Mouse (Mus musculus): Measurements from ENCODE around the gene BC030499. TPM values are rescaled to one million over a fixed set of nuclear protein-coding genes. Genes with fewer than 3 reads are reported as not detected.

Gene BC030499
- polyA plus RNA-seq (2015; fragmentation: Nextera tagmentation; extraction: Ambion mirVana): 0.10 and 0.25 TPM in 2 replicates

GRCm38 (mm10) chr11:78290654-78291053 lies at the start of gene BC030499:
Gene BC030499 (plus strand): TSS chr11:78290841.
- 90% methylated on average over 4 of the region's 4 CpGs for WGBS
- Histone ChIP-seq H3K4me2 (no peak within 1 kb of the TSS), H3K9ac (no peak within 1 kb of the TSS), H3K9me3 (no peaks in the 10 kb centered on the region), H3K4me1 (no peaks in the 10 kb centered on the region), H3K27ac (no peak within 1 kb of the TSS), H3K27me3 (no peaks in the 10 kb centered on the region), H3K4me3 (no peak within 1 kb of the TSS), H3K36me3 (peaks cover 48% of the 10 kb centered on the region)
- ATAC-seq (ENCODE audit: borderline replicate concordance, extremely low read depth, low FRiP score, low TSS enrichment): no peak

- peak overlapping the region; percentile 90 for H3K4me3 ChIP-seq
- ATAC-seq (ENCODE audit: borderline replicate concordance, extremely low read depth, low FRiP score, low TSS enrichment): 0 out of 2 replicates have a peak, but pooled peaks have one; percentile 12
- H3K9me3 ChIP-seq: no peaks in the 10 kb centered on the region
- H3K9ac ChIP-seq: peak overlapping the region; percentile 90
- no peaks in the 10 kb centered on the region for H3K27me3 ChIP-seq
- under 1% methylated on average over 19 of the region's 19 CpGs for WGBS
- peak overlapping the region; percentile 97 for H3K27ac ChIP-seq
- peaks cover 7% of the 10 kb centered on the region; the same call in 1 of the 2 replicates for H3K36me3 ChIP-seq
- peaks cover 33% of the 10 kb centered on the region for H3K4me1 ChIP-seq
- H3K4me2 ChIP-seq: peak overlapping the region; percentile 69
Measured at GRCm38 (mm10) chr11:78245261-78245626, 45.4 kb upstream of the BC030499 start.

- H3K9ac ChIP-seq: peak within 1 kb of the TSS; percentile 90
- H3K4me1 ChIP-seq: peaks cover 33% of the 10 kb centered on the region
- peaks cover 3% of the 10 kb centered on the region; the same call in 1 of the 2 replicates for H3K36me3 ChIP-seq
- H3K27me3 ChIP-seq: no peaks in the 10 kb centered on the region
- H3K27ac ChIP-seq: peak within 1 kb of the TSS; percentile 97
- H3K4me2 ChIP-seq: peak within 1 kb of the TSS; percentile 69
- WGBS: under 1% methylated on average over 50 of the region's 50 CpGs
- peak; percentile 93 for ATAC-seq (ENCODE audit: borderline replicate concordance, extremely low read depth, low FRiP score, low TSS enrichment)
- peak within 1 kb of the TSS; percentile 90 for H3K4me3 ChIP-seq
- no peaks in the 10 kb centered on the region for H3K9me3 ChIP-seq
Measured at GRCm38 (mm10) chr11:78245627-78246317, 44.9 kb upstream of the BC030499 start, which contains the start of the genes Sdf2 and Supt6. Gene Sdf2 (plus strand): TSS chr11:78245746. Gene Supt6 (minus strand): TSS chr11:78245987.

- Histone ChIP-seq H3K27ac (peak overlapping the region; percentile 97), H3K4me2 (peak overlapping the region; percentile 69), H3K9ac (peak overlapping the region; percentile 90), H3K36me3 (peaks cover 8% of the 10 kb centered on the region), H3K4me1 (peaks cover 33% of the 10 kb centered on the region), H3K27me3 (no peaks in the 10 kb centered on the region), H3K4me3 (peak overlapping the region; percentile 90), H3K9me3 (no peaks in the 10 kb centered on the region)
- WGBS: 19% methylated on average over 7 of the region's 7 CpGs
- ATAC-seq (ENCODE audit: borderline replicate concordance, extremely low read depth, low FRiP score, low TSS enrichment): no peak
Measured at GRCm38 (mm10) chr11:78246318-78247011, 44.2 kb upstream of the BC030499 start.

GRCm38 (mm10) chr11:78247012-78247348 lies 43.7 kb upstream of the BC030499 start:
- H3K27ac ChIP-seq: peak overlapping the region; percentile 97

DNA sequence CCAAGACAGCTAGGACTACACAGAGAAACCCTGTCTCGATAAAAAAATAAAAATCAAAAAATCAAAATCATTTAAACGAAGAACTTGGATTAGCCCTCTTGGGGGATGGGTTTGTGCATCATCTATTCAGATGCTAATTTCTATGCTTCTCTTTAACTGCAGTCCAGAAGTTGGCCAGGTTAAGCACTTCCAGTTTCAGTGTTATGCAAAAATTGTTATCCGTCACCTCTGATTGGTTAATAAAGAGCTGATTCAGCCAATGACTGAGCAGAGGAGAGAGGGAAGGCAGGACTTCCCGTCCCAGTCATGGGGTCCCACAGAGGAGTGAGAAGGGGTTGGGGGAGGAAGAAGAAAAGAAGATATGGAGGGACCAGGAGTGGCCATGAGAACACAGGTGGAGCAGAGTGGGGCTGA lies 42.9 kb upstream of the BC030499 start:
- no peak overlapping the region for H3K9ac ChIP-seq
- 63% methylated on average over 4 of the region's 4 CpGs for WGBS

More at GRCm38 (mm10) chr11:78247012-78247348, 43.7 kb upstream of the BC030499 start:
- H3K9me3 ChIP-seq: no peaks in the 10 kb centered on the region
- H3K9ac ChIP-seq: peak overlapping the region; percentile 90; the same call in 1 of the 2 replicates
- H3K4me3 ChIP-seq: peak overlapping the region; percentile 90
- peak overlapping the region; percentile 69 for H3K4me2 ChIP-seq
- H3K4me1 ChIP-seq: peaks cover 33% of the 10 kb centered on the region
- 36% methylated on average over 3 of the region's 3 CpGs for WGBS
- H3K27me3 ChIP-seq: no peaks in the 10 kb centered on the region
- ATAC-seq (ENCODE audit: borderline replicate concordance, extremely low read depth, low FRiP score, low TSS enrichment): no peak
- H3K36me3 ChIP-seq: peaks cover 13% of the 10 kb centered on the region

DNA sequence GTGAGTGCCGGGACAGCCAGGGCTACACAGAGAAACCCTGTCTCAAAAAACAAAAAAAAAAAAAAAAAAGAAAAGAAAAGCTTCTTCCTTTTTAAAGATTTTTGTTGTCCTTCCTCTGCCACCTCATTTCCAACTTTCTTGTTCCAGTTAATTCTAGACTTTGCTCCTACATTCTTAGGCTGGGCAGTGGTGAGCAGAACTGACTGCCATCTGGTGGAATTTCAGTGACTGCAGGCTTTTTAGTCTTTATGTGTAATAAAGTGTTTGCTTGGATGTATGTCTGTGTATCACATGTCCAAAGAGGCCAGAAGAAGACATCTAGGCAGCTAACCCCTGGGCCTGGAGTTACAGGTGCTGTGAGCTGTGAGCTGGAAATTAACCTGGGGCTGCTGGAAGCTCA lies 34.0 kb upstream of the BC030499 start:
- H3K4me3 ChIP-seq: no peak overlapping the region
- H3K36me3 ChIP-seq: peaks cover 31% of the 10 kb centered on the region
- peaks cover 12% of the 10 kb centered on the region; the same call in 1 of the 2 replicates for H3K27me3 ChIP-seq
- no peak for ATAC-seq (ENCODE audit: borderline replicate concordance, extremely low read depth, low FRiP score, low TSS enrichment)
- H3K27ac ChIP-seq: no peak overlapping the region
- H3K4me2 ChIP-seq: no peak overlapping the region
- no peaks in the 10 kb centered on the region for H3K9me3 ChIP-seq
- no peak overlapping the region for H3K9ac ChIP-seq
- no peaks in the 10 kb centered on the region for H3K4me1 ChIP-seq
- WGBS: 80% methylated on average over 1 of the region's 1 CpGs

More for the DNA sequence above, 42.9 kb upstream of the BC030499 start:
- H3K4me2 ChIP-seq: 0 out of 2 replicates have a peak overlapping the region, but pooled peaks have one; percentile 28
- peak overlapping the region; percentile 55; the same call in 1 of the 2 replicates for H3K27ac ChIP-seq
- no peak for ATAC-seq (ENCODE audit: borderline replicate concordance, extremely low read depth, low FRiP score, low TSS enrichment)
- H3K4me1 ChIP-seq: peaks cover 33% of the 10 kb centered on the region
- peaks cover 19% of the 10 kb centered on the region for H3K36me3 ChIP-seq
- no peaks in the 10 kb centered on the region for H3K9me3 ChIP-seq
- H3K4me3 ChIP-seq: no peak overlapping the region
- H3K27me3 ChIP-seq: no peaks in the 10 kb centered on the region

- H3K27ac ChIP-seq: no peak overlapping the region
- H3K4me3 ChIP-seq: peak overlapping the region; percentile 99
- H3K4me1 ChIP-seq: peaks cover 8% of the 10 kb centered on the region; the same call in 1 of the 2 replicates
- 88% methylated on average over 2 of the region's 2 CpGs for WGBS
- H3K4me2 ChIP-seq: peak overlapping the region; percentile 77
- H3K27me3 ChIP-seq: peaks cover 12% of the 10 kb centered on the region; the same call in 1 of the 2 replicates
- no peak for ATAC-seq (ENCODE audit: borderline replicate concordance, extremely low read depth, low FRiP score, low TSS enrichment)
- no peak overlapping the region for H3K9ac ChIP-seq
- H3K36me3 ChIP-seq: peaks cover 26% of the 10 kb centered on the region
- no peaks in the 10 kb centered on the region for H3K9me3 ChIP-seq
Measured at GRCm38 (mm10) chr11:78260489-78261258, 30.0 kb upstream of the BC030499 start.

DNA sequence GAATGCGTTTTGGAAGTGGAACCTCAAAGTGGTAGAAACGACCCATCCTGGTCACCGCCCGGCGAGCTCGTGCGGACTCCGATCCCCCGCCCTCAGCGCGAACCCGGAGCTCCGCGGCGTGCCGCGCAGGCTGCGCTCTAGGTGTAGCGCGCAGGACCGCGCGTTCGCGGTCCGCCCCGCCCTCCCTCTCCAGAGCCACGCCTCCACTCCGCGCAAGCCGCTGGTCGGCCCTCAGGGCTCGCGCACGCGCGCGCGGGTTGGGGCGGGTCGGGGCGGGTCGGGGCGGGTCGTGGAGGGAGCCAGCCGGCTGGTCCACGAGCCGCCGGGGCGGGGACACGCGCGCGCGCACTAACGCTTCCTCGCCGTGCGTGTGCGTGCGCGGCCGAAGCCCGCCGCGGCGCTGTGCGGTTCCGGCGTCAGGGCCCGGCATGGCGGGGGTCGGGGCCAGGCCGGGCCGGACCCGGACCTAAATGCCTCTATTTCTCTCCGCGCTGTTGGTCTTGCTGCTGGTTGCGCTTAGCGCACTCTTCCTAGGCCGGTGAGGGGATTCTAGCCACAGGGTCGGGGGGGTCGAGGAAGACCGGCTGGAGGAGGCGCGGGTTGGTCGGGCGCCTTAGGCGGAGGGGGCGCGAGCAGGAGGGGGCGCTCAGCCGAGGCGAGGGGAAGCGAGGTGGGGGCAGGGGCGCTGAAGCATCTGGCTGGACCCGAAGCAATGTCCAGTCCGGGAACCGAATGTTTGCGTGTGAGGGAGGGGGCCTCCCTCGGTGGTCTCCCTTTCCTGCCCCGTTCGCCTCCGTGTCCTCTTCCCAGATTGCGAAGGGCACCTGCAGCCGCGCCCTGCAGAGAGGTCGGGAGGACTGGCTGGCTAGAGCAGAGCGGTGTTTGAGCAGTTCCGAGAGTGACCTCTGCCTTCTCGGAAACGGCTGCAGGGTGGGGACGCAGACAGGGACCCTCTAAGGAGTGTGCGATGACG lies 29.0 kb upstream of the BC030499 start, which contains the start of gene 2610507B11Rik:
Gene 2610507B11Rik (plus strand): TSS at position 373 of the 973 bp plus-strand sequence.
- peaks cover 31% of the 10 kb centered on the region for H3K36me3 ChIP-seq
- under 1% methylated on average over 113 of the region's 115 CpGs for WGBS
- peak within 1 kb of the TSS; percentile 80 for H3K9ac ChIP-seq
- peak within 1 kb of the TSS; percentile 89 for H3K27ac ChIP-seq
- peak within 1 kb of the TSS; percentile 99 for H3K4me3 ChIP-seq
- H3K4me1 ChIP-seq: peaks cover 8% of the 10 kb centered on the region; the same call in 1 of the 2 replicates
- peaks cover 12% of the 10 kb centered on the region; the same call in 1 of the 2 replicates for H3K27me3 ChIP-seq
- H3K9me3 ChIP-seq: no peaks in the 10 kb centered on the region
- peak; percentile 97 for ATAC-seq (ENCODE audit: borderline replicate concordance, extremely low read depth, low FRiP score, low TSS enrichment)
- H3K4me2 ChIP-seq: peak within 1 kb of the TSS; percentile 77

GRCm38 (mm10) chr11:78262550-78262949 lies 28.1 kb upstream of the BC030499 start:
- Histone ChIP-seq H3K4me3 (peak overlapping the region; percentile 99), H3K27ac (peak overlapping the region; percentile 24; the same call in 1 of the 2 replicates), H3K4me2 (peak overlapping the region; percentile 77), H3K4me1 (peaks cover 8% of the 10 kb centered on the region; the same call in 1 of the 2 replicates), H3K36me3 (peaks cover 40% of the 10 kb centered on the region), H3K9me3 (no peaks in the 10 kb centered on the region), H3K27me3 (peaks cover 12% of the 10 kb centered on the region; the same call in 1 of the 2 replicates), H3K9ac (peak overlapping the region; percentile 80; the same call in 1 of the 2 replicates)
- ATAC-seq (ENCODE audit: borderline replicate concordance, extremely low read depth, low FRiP score, low TSS enrichment): no peak
- WGBS: 2% methylated on average over 8 of the region's 8 CpGs
